Mouse (Mus musculus): ENCODE measurements around the gene Cstb. TPM values are rescaled to one million over a fixed set of nuclear protein-coding genes. Genes with fewer than 3 reads are reported as not detected.

Gene Cstb
- polyA plus RNA-seq, 1 experiment from 2014 or later = 109 TPM

DNA sequence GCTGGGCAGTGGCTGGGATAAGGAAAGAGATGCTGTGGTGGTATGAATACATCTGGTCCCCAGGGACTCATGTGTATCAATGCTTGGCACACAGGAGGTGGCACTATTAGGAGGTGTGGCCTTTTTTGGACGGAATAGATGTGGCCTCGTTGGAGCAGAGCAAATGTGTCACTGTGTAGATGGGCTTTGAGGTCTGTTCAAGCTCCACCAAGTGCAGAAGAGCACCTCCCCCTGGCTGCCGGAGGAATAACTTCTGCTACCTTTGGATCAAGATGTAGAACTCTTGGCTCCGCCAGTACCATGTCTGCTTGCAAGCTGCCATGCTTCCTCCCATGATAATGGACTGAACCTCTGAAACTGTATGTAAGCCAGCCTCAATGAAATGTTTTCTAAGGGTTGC lies 36.3 kb downstream of the Cstb start:
- Histone ChIP-seq H3K4me3 (ENCODE audit: low read depth, low read length) (no peak overlapping the region), H3K4me2 (no peak overlapping the region), H3K36me3 (ENCODE audit: control insufficient read depth, insufficient read depth, low read length) (no peaks in the 10 kb centered on the region), H3K27ac (ENCODE audit: low read depth, low read length) (no peak overlapping the region), H3K9ac (ENCODE audit: low read length) (no peak overlapping the region), H3K4me1 (ENCODE audit: control insufficient read depth, insufficient read depth, low read length) (peaks cover 8% of the 10 kb centered on the region), H3K27me3 (ENCODE audit: control insufficient read depth, insufficient read depth, low read length) (no peaks in the 10 kb centered on the region), H3K9me3 (ENCODE audit: control insufficient read depth, low read length) (no peaks in the 10 kb centered on the region)
- ATAC-seq (ENCODE audit: low FRiP score) (no peak), DNase-seq (ENCODE audit: low spot score, missing footprints) (no peak)
- 82% methylated on average over 4 of the region's 4 CpGs for WGBS

DNA sequence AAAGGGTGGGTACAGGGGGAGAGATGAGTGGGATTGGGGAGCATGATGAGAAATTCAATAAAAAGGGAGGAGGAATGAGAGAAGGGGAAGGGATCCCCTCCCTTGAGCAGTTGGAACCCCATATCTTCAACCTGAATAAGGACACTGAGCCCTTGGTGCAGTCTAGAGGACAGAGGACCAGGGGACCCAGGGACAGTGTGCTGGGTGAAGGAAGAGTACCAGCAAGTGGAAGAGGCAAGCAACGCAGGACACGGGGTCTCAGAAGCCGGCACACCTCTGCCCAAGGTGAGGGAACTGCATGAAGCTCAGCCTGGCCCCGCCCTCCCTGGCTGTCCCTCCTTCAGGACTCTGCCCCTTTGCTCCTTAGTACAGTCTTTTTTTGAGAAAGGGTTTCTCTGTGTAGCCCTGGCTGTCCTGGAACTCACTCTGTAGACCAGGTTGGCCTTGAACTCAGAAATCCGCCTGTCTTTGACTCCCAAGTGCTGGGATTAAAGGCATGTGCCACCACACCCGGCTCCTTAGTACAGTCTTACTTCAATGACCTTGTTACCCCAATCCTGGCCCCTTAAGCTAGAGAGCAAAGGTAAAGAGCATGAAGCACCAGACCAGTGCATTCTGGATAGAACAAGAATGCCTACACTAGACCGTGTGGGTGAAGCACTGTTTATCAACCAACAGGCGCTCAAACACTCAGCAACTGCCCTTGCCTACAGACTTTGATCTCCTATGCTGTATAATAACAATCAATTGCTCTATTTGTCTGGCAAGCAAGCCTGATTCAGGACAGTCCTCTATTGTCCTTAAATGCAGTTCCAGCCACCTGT lies 37.7 kb downstream of the Cstb start:
- DNase-seq (ENCODE audit: low spot score, missing footprints) (no peak), ATAC-seq (ENCODE audit: low FRiP score) (no peak)
- no peaks in the 10 kb centered on the region for H3K27me3 ChIP-seq (ENCODE audit: control insufficient read depth, insufficient read depth, low read length)
- H3K4me3 ChIP-seq (ENCODE audit: low read depth, low read length) = no peak overlapping the region
- no peak overlapping the region for H3K9ac ChIP-seq (ENCODE audit: low read length)
- no peaks in the 10 kb centered on the region for H3K36me3 ChIP-seq (ENCODE audit: control insufficient read depth, insufficient read depth, low read length)
- H3K4me2 ChIP-seq = no peak overlapping the region
- peaks cover 6% of the 10 kb centered on the region for H3K4me1 ChIP-seq (ENCODE audit: control insufficient read depth, insufficient read depth, low read length)
- no peaks in the 10 kb centered on the region for H3K9me3 ChIP-seq (ENCODE audit: control insufficient read depth, low read length)
- WGBS = 87% methylated on average over 8 of the region's 8 CpGs
- no peak overlapping the region for H3K27ac ChIP-seq (ENCODE audit: low read depth, low read length)

- 88% methylated on average over 3 of the region's 3 CpGs for WGBS
- no peaks in the 10 kb centered on the region for H3K36me3 ChIP-seq (ENCODE audit: control insufficient read depth, insufficient read depth, low read length)
- no peak for DNase-seq (ENCODE audit: low spot score, missing footprints)
Observed at GRCm38 (mm10) chr10:78463769-78464167, 38.3 kb downstream of the Cstb start.

GRCm38 (mm10) chr10:78464201-78464791 lies 38.8 kb downstream of the Cstb start:
- Histone ChIP-seq H3K4me1 (ENCODE audit: control insufficient read depth, insufficient read depth, low read length) (peaks cover 6% of the 10 kb centered on the region), H3K27ac (ENCODE audit: low read depth, low read length) (no peak overlapping the region), H3K4me2 (peak overlapping the region; percentile 99), H3K9me3 (ENCODE audit: control insufficient read depth, low read length) (no peaks in the 10 kb centered on the region), H3K36me3 (ENCODE audit: control insufficient read depth, insufficient read depth, low read length) (no peaks in the 10 kb centered on the region), H3K27me3 (ENCODE audit: control insufficient read depth, insufficient read depth, low read length) (no peaks in the 10 kb centered on the region), H3K9ac (ENCODE audit: low read length) (peak overlapping the region; percentile 69), H3K4me3 (ENCODE audit: low read depth, low read length) (peak overlapping the region; percentile 62)
- 1% methylated on average over 32 of the region's 32 CpGs for WGBS
- ATAC-seq (ENCODE audit: low FRiP score) (peak; percentile 54; the same call in 1 of the 2 replicates), DNase-seq (ENCODE audit: low spot score, missing footprints) (no peak)

More at GRCm38 (mm10) chr10:78463769-78464167, 38.3 kb downstream of the Cstb start:
- H3K4me1 ChIP-seq (ENCODE audit: control insufficient read depth, insufficient read depth, low read length) = peaks cover 6% of the 10 kb centered on the region
- H3K9me3 ChIP-seq (ENCODE audit: control insufficient read depth, low read length) = no peaks in the 10 kb centered on the region
- H3K4me3 ChIP-seq (ENCODE audit: low read depth, low read length) = peak overlapping the region; percentile 62
- H3K4me2 ChIP-seq = peak overlapping the region; percentile 99
- ATAC-seq (ENCODE audit: low FRiP score) = no peak
- peak overlapping the region; percentile 69; the same call in 1 of the 2 replicates for H3K9ac ChIP-seq (ENCODE audit: low read length)
- no peaks in the 10 kb centered on the region for H3K27me3 ChIP-seq (ENCODE audit: control insufficient read depth, insufficient read depth, low read length)
- no peak overlapping the region for H3K27ac ChIP-seq (ENCODE audit: low read depth, low read length)

DNA sequence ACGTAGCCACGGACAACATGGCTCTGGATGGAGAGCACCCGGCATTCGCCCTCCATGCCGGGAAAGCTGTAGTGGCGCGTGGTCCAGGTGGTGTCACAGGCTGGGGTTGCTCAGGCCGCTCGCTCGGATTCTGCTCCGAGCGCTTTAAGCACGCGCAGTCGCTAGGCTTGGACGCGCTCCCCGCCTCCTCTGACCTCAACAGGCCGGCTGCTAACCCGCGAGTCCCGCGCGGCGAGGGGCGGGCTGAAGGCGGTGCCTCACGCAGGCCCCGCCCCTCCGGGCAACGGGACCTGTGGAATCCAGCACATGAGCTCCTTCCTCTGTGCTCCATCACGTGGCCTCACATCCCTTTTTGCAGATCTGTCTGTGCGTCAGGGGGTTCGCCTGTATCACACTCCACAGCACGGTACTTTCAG lies 39.3 kb downstream of the Cstb start, which contains the start of gene Pdxk:
Gene Pdxk (minus strand): TSS at position 184 of the 416 bp plus-strand sequence.
- H3K4me2 ChIP-seq = peak within 1 kb of the TSS; percentile 99
- under 1% methylated on average over 35 of the region's 35 CpGs for WGBS
- H3K27me3 ChIP-seq (ENCODE audit: control insufficient read depth, insufficient read depth, low read length) = no peaks in the 10 kb centered on the region
- H3K9ac ChIP-seq (ENCODE audit: low read length) = peak within 1 kb of the TSS; percentile 69
- H3K9me3 ChIP-seq (ENCODE audit: control insufficient read depth, low read length) = no peaks in the 10 kb centered on the region
- DNase-seq (ENCODE audit: low spot score, missing footprints) (peak; percentile 99), ATAC-seq (ENCODE audit: low FRiP score) (peak; percentile 96)
- H3K4me3 ChIP-seq (ENCODE audit: low read depth, low read length) = peak within 1 kb of the TSS; percentile 62
- peaks cover 6% of the 10 kb centered on the region for H3K4me1 ChIP-seq (ENCODE audit: control insufficient read depth, insufficient read depth, low read length)
- H3K36me3 ChIP-seq (ENCODE audit: control insufficient read depth, insufficient read depth, low read length) = no peaks in the 10 kb centered on the region
- no peak within 1 kb of the TSS for H3K27ac ChIP-seq (ENCODE audit: low read depth, low read length)

GRCm38 (mm10) chr10:78465472-78465871 lies 40.0 kb downstream of the Cstb start:
- Histone ChIP-seq H3K9ac (ENCODE audit: low read length) (no peak overlapping the region), H3K27me3 (ENCODE audit: control insufficient read depth, insufficient read depth, low read length) (no peaks in the 10 kb centered on the region), H3K4me1 (ENCODE audit: control insufficient read depth, insufficient read depth, low read length) (peaks cover 6% of the 10 kb centered on the region), H3K27ac (ENCODE audit: low read depth, low read length) (no peak overlapping the region), H3K9me3 (ENCODE audit: control insufficient read depth, low read length) (no peaks in the 10 kb centered on the region), H3K36me3 (ENCODE audit: control insufficient read depth, insufficient read depth, low read length) (no peaks in the 10 kb centered on the region), H3K4me3 (ENCODE audit: low read depth, low read length) (no peak overlapping the region), H3K4me2 (peak overlapping the region; percentile 99; the same call in 1 of the 2 replicates)
- DNase-seq (ENCODE audit: low spot score, missing footprints) (no peak), ATAC-seq (ENCODE audit: low FRiP score) (no peak)
- WGBS = 85% methylated on average over 3 of the region's 3 CpGs

GRCm38 (mm10) chr10:78466647-78467046 lies 41.2 kb downstream of the Cstb start:
- H3K4me2 ChIP-seq = no peak overlapping the region
- H3K4me3 ChIP-seq (ENCODE audit: low read depth, low read length) = no peak overlapping the region
- WGBS = 86% methylated on average over 9 of the region's 9 CpGs
- H3K4me1 ChIP-seq (ENCODE audit: control insufficient read depth, insufficient read depth, low read length) = peaks cover 6% of the 10 kb centered on the region
- no peak for DNase-seq (ENCODE audit: low spot score, missing footprints)
- no peak for ATAC-seq (ENCODE audit: low FRiP score)
- H3K27me3 ChIP-seq (ENCODE audit: control insufficient read depth, insufficient read depth, low read length) = no peaks in the 10 kb centered on the region
- no peak overlapping the region for H3K27ac ChIP-seq (ENCODE audit: low read depth, low read length)
- no peak overlapping the region for H3K9ac ChIP-seq (ENCODE audit: low read length)
- no peaks in the 10 kb centered on the region for H3K36me3 ChIP-seq (ENCODE audit: control insufficient read depth, insufficient read depth, low read length)
- no peaks in the 10 kb centered on the region for H3K9me3 ChIP-seq (ENCODE audit: control insufficient read depth, low read length)

- DNase-seq (ENCODE audit: low spot score, missing footprints) (no peak), ATAC-seq (ENCODE audit: low FRiP score) (no peak)
Observed at GRCm38 (mm10) chr10:78467761-78468310, 42.4 kb downstream of the Cstb start.

More at GRCm38 (mm10) chr10:78467761-78468310, 42.4 kb downstream of the Cstb start:
- WGBS = 72% methylated on average over 2 of the region's 2 CpGs
- H3K36me3 ChIP-seq (ENCODE audit: control insufficient read depth, insufficient read depth, low read length) = no peaks in the 10 kb centered on the region
- H3K27ac ChIP-seq (ENCODE audit: low read depth, low read length) = no peak overlapping the region
- H3K9ac ChIP-seq (ENCODE audit: low read length) = no peak overlapping the region
- H3K9me3 ChIP-seq (ENCODE audit: control insufficient read depth, low read length) = no peaks in the 10 kb centered on the region
- peaks cover 6% of the 10 kb centered on the region for H3K4me1 ChIP-seq (ENCODE audit: control insufficient read depth, insufficient read depth, low read length)
- no peaks in the 10 kb centered on the region for H3K27me3 ChIP-seq (ENCODE audit: control insufficient read depth, insufficient read depth, low read length)
- no peak overlapping the region for H3K4me2 ChIP-seq
- no peak overlapping the region for H3K4me3 ChIP-seq (ENCODE audit: low read depth, low read length)

Measured in midbrain, embryonic 11.5 days (tissue).